Mouse (Mus musculus) olfactory bulb, adult 2 months (tissue): ENCODE results near the gene Orai2. TPM values are rescaled to one million over a fixed set of nuclear protein-coding genes. Genes with fewer than 3 reads are reported as not detected.
"Not testable (repeated sequence)": the region's sequence is repeated elsewhere in the genome, so short reads cannot be mapped to it uniquely, and the experiment has no call there.

ENCODE experiments used
- H3K27ac ChIP-seq: fragments of 200-500 bp; 2 replicates; pipeline ENCODE4 v1.5.1; 2012; ENCODE audit warnings: low read depth, low read length; ENCODE audit not compliant: insufficient read depth
- H3K4me1 ChIP-seq: fragments of 200-500 bp; 2 replicates; pipeline ENCODE4 v1.6.1; 2012; ENCODE audit warnings: low read length; ENCODE audit not compliant: control insufficient read depth, insufficient read depth
- H3K4me3 ChIP-seq: fragments of 200-500 bp; 2 replicates; pipeline ENCODE4 v1.5.1; 2012; ENCODE audit warnings: mild to moderate bottlenecking, low read depth, low read length, moderate library complexity; ENCODE audit not compliant: insufficient read depth
- CTCF ChIP-seq: fragments of 200-500 bp; IDR thresholded peaks from 2 replicates; pipeline ENCODE4 v1.5.1; 2012; ENCODE audit warnings: low read depth, mild to moderate bottlenecking, low read length, moderate library complexity; ENCODE audit not compliant: insufficient read depth
- POLR2A ChIP-seq: fragments of 200-500 bp; IDR thresholded peaks from 2 replicates; pipeline ENCODE4 v1.6.1; 2012; ENCODE audit warnings: mild to moderate bottlenecking, low read depth, low read length, moderate library complexity; ENCODE audit not compliant: insufficient read depth
- WGBS: fragments of 180-500 bp; shearing (Covaris S2); methylation state at CpG from one replicate; pipeline ENCODE4 v1.1.7; 2018; 5-methylcytosine and 5-hydroxymethylcytosine counted together
- polyA plus RNA-seq: library from polyadenylated mRNA; stranded (reverse); fragments of >200 nt; gene quantifications from 2 replicates; pipeline ENCODE4 v1.2.4, GENCODE M21; 2012; ENCODE audit warnings: low replicate concordance; ENCODE audit not compliant: missing spikeins, insufficient read depth, insufficient read length

Gene Orai2
- polyA plus RNA-seq, 1 experiment: not detected

- TF ChIP-seq POLR2A (no peak), CTCF (no peak)
- peaks cover 10% of the 10 kb centered on the region for H3K4me1 ChIP-seq
- WGBS: 86% methylated on average over 8 of the region's 8 CpGs
- no peak overlapping the region for H3K27ac ChIP-seq
- H3K4me3 ChIP-seq: no peak overlapping the region
Measured at GRCm38 (mm10) chr5:136165246-136165645, 5.3 kb downstream of the Orai2 start.

- WGBS: 83% methylated on average over 11 of the region's 11 CpGs
- TF ChIP-seq CTCF (no peak), POLR2A (no peak)
- 0 out of 2 replicates have a peak, but pooled peaks cover 2% of the 10 kb centered on the region for H3K4me1 ChIP-seq
- no peak overlapping the region for H3K4me3 ChIP-seq
- no peak overlapping the region for H3K27ac ChIP-seq
Measured at GRCm38 (mm10) chr5:136163807-136164474, 6.6 kb downstream of the Orai2 start.

- not testable (repeated sequence) for H3K4me1 ChIP-seq, H3K27ac ChIP-seq, H3K4me3 ChIP-seq
- WGBS: 67% methylated on average over 11 of the region's 12 CpGs
Measured at GRCm38 (mm10) chr5:136160084-136160483, 10.4 kb downstream of the Orai2 start.

DNA sequence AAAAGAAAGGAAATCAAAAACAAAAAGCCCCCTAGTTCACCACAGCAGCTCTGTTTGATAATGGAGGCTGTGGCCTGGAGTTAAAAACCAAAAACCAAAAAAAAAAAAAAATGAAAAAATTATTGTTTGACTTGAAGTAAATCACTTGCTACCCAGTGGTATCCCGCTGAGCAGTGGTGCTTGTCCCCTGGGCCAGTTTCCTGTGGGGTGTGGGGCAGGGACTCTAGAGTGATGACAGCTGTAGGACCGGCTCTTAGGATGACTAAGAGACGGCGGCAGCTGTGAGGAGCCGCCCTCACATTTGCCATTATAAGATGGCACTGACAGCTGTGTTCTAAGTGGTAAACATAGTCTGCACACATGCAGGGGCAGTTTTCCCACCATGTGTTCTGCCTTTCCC, 15.1 kb downstream of the Orai2 start:
- no peak for TF ChIP-seq POLR2A
- no peak for TF ChIP-seq CTCF
- Histone ChIP-seq H3K4me1 (no peaks in the 10 kb centered on the region), H3K27ac (no peak overlapping the region), H3K4me3 (no peak overlapping the region)
- 66% methylated on average over 5 of the region's 5 CpGs for WGBS

GRCm38 (mm10) chr5:136152365-136152764, 18.1 kb downstream of the Orai2 start:
- no peaks in the 10 kb centered on the region for H3K4me1 ChIP-seq
- WGBS: 69% methylated on average over 8 of the region's 8 CpGs
- no peak overlapping the region for H3K27ac ChIP-seq
- TF ChIP-seq CTCF (no peak), POLR2A (no peak)
- no peak overlapping the region for H3K4me3 ChIP-seq

- 74% methylated on average over 5 of the region's 5 CpGs for WGBS
- not testable (repeated sequence) for H3K4me3 ChIP-seq, H3K27ac ChIP-seq, H3K4me1 ChIP-seq
Measured at GRCm38 (mm10) chr5:136149134-136149576, 21.4 kb downstream of the Orai2 start.

DNA sequence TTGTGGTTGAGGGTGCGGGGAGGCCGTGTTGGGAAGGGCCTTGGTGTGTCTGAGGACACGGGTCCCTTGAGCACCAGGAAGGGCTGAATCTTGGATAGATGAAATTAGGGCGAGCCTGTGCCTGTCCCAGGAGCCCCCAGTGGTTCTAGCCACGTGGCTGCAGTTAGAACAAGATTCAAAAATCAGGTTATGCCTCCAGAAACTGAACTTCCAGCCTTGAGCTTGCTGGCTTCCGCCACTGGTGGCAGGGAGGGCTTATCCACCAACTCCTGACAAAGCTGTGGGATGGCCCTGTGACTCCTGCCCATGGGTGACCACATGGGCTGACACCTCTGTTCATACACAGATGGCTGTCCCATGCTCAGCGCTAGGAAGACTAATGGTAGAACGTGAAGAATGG, 22.8 kb downstream of the Orai2 start:
- TF ChIP-seq CTCF: no peak
- no peak for TF ChIP-seq POLR2A
- no peak overlapping the region for H3K4me3 ChIP-seq
- H3K27ac ChIP-seq: no peak overlapping the region
- no peaks in the 10 kb centered on the region for H3K4me1 ChIP-seq
- 76% methylated on average over 8 of the region's 8 CpGs for WGBS

GRCm38 (mm10) chr5:136146936-136147335, 23.6 kb downstream of the Orai2 start:
- no peaks in the 10 kb centered on the region for H3K4me1 ChIP-seq
- no peak for TF ChIP-seq CTCF
- no peak for TF ChIP-seq POLR2A
- WGBS: 95% methylated on average over 1 of the region's 1 CpGs
- H3K27ac ChIP-seq: no peak overlapping the region
- no peak overlapping the region for H3K4me3 ChIP-seq

DNA sequence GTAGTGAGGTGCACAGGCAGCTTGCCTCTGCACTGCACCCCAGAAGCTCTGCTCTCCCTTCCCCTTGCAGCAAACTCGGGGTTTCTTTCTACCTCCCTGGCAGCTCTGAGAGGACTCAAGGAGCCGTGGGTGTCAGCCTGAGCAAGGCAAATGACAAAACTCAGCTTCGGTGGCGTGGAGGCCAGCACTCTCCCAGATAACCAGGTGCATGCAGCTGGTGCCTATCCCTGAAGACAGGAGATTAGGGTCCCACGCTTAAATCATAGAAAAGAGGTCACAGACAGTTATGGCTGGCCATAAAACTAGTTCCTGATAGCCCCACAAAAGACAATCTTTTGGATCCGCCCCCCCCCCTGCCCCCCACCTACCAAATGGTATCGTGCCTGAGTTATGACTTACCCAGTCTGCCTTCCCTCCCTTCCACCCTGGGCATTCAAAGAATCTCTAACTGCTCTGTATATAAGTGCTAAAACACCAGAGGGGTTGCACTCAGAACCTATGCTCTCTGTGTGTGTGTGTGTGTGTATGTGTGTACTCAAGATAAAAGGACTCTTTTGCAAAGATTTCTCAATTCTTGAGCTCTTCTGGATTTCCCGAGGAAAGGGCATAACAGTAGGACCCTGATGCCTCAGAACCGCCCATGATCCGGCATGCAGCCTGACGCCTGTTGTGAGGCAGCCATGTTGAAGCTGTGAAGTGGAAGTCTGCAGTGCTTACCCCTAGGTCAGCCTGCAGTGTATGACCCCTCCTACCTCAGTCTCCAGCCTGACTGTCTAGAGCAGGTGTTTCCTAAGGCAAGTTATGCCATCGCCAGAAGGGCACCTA, 25.7 kb downstream of the Orai2 start:
- H3K27ac ChIP-seq: no peak overlapping the region
- no peaks in the 10 kb centered on the region for H3K4me1 ChIP-seq
- 65% methylated on average over 12 of the region's 12 CpGs for WGBS
- TF ChIP-seq POLR2A (no peak), CTCF (no peak)
- no peak overlapping the region for H3K4me3 ChIP-seq
